Mouse (Mus musculus) left cerebral cortex, postnatal 10 days (tissue): ENCODE results near the gene Spock1. TPM values are rescaled to one million over a fixed set of nuclear protein-coding genes. Genes with fewer than 3 reads are reported as not detected.
"Not testable (repeated sequence)": the region's sequence is repeated elsewhere in the genome, so short reads cannot be mapped to it uniquely, and the experiment has no call there.

ENCODE experiments used
- DNase-seq, 2 experiments: peaks; one replicate each; pipeline ENCODE4 v3.0.0; 2021 to 2022; ENCODE audit warnings: low spot score in 2 of 2, mixed read lengths in 1 of 2; ENCODE audit errors: extremely low spot score in 1 of 2
- intact Hi-C: fragments of 180-260 bp; cut with DNase I; formaldehyde crosslinking; loops from one replicate; pipeline ENCODE4 v1.15.1; 2025
- total RNA-seq, 2 experiments: library from RNA; stranded (reverse); gene quantifications; 2 replicates each; pipeline ENCODE4 v1.2.3; 2021

The Spock1 gene
- total RNA-seq, 2 experiments from 2014 or later, result 276 to 302 TPM

DNA sequence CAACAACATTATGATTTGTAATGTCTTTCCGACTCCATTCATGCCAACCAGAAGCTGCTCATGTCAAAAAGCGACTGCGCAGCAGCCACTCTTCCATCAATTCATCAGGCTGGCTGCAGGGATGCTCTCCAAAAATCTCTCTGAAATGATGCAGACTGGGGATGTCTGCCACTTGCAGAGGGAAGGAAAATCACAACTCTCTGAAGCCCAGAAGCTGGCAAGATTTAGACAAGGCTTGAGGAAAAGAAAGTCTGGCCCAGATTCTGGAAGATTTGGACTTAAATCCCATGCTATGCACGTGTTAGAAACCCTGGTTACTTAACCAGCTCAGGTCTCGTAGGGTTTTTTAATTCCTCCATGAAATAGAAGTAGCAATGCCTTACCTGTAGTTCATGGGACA, 269.3 kb downstream of the Spock1 start:
- peak in 1 of 2 experiments; percentile 58 for DNase-seq
- intact Hi-C loops, result no loop called here

GRCm38 (mm10) chr13:57637606-57638132, 270.5 kb downstream of the Spock1 start:
- no peak for DNase-seq
- intact Hi-C loops, result no loop called here

GRCm38 (mm10) chr13:57637080-57637572, 271.0 kb downstream of the Spock1 start:
- intact Hi-C loops, result no loop called here
- no peak for DNase-seq

DNA sequence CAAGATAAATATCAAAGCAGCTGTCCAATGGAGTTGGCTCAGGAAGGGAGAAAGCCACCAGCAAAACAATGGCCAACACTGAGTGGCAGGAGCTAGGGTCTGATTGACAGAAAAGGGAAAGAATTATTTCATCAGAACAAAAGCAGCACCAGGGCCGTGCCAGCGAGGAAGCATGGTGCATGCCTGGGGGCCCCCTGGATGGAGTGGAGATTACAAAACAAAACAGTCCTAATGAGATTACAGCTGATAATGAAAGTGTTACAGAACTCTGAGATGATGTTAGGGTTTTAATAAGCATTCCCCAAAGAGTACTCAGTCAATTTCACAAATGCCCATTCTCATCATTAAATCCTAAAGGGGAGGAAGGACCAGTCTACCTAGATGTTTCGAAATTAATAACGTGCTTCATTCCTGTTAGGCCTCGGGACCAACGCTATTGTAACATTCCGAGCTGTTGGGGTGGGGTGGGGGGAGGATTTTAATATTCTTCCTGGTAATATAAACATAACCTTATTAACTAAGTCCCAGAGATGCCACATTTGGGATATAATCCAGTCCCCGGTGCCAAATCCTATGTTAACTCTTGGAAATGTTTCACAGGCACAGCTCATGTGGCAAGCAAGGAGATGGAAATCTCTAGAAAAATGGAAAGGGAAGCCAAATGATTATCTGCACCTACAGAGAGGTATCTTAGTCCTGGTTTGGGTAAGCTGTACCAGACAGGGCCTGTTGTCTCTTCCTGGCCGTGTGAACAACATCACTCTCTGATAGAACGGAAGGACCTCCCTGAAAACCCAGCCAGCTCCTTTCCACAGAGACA, 271.7 kb downstream of the Spock1 start:
- intact Hi-C loops, result no loop called here
- no peak for DNase-seq

GRCm38 (mm10) chr13:57630532-57630931, 277.6 kb downstream of the Spock1 start:
- intact Hi-C loops, result no loop called here
- DNase-seq, result no peak

- intact Hi-C loops, result no loop called here
- no peak for DNase-seq
Observed at GRCm38 (mm10) chr13:57628218-57628617, 279.9 kb downstream of the Spock1 start.

- no peak for DNase-seq
Observed at GRCm38 (mm10) chr13:57626434-57626833, 281.7 kb downstream of the Spock1 start.

DNA sequence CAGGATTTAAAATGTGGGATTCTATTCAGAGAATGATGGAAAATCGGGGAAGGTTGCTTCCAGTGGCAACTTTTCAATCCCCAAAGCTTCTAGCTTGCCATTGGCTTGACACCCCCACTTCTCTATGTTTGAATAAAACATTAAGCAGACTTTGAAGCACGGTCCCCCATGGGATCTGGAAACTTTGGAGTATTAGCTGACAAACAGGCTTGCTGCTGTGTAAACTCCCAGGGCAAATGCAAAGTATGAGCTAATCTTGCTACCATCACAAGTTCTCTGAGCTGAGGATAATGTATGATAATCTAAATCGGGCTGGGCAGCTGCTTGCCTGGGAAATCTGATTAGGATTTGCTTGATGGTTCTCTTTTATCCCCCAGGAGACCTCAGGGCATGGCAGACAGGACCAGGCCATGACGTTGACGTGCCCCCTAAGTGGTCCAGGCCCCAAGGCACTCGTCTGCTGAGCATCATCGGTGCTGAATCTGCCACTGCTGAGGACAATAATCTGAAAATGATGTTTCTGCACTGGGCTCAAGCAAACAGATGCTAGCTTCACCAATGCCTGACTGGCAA, 284.1 kb downstream of the Spock1 start:
- no peak for DNase-seq
- intact Hi-C loops, result no loop called here

More at GRCm38 (mm10) chr13:57626434-57626833, 281.7 kb downstream of the Spock1 start:
- intact Hi-C loops, result no loop called here

GRCm38 (mm10) chr13:57619079-57619768, 288.9 kb downstream of the Spock1 start:
- intact Hi-C loops, result no loop called here
- DNase-seq, result peak in 1 of 2 experiments; percentile 72

DNA sequence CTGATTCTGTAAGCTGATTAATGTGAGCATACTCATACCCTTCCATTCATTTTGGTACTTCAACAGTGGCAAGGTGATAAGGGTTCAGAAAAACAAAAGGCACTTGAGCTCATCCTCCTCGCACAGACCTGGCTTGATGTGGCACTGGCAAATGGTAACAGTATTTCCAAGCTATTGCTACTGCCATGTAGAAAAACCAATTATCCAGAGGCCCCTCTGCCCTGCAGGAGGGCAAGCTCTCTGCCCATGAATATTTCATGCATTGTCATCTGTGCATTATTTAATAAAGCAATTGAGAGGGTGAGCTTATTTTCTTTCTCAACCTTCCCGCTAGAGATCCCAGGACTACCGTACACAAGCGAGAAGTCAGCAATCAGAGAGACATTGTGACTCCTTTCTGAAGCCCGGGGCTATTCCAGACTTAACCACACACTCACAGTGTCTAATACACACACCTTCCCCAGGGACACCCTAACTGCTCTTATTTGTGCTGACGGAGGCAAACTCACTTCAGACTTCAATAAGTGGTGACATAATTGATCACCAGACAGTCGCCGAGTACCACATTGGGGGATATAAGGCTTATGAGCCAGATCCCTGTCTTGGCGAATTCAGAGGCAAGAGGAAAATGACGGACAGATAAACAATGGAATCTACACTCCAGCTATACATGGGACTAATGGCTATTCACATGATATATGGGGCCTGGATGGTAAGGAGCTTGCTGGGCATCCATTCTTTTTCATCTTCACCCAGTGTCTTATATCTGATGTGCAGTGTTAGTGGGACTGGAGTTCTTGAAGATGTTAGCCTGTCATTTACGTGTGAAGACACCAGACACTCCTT, 296.6 kb downstream of the Spock1 start:
- intact Hi-C loops, result no loop called here
- no peak for DNase-seq

DNA sequence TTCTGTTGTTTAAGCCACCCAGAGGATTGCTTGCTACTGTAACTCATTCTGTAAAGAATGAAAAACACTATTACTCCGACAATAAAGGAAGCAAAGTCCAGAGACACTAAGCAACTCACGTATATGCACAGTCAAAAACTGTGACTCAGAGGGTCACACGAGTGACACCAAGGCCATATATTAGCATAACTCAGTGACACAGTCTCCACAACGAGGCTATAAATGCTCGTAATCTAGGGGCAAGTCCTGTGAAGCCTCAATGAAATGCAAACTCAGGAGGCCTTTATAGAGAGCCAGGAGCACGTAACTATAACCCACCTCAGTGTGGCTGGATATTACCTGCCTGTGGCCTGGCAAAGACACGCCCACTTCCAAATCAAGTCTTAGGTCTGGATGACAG, 298.2 kb downstream of the Spock1 start:
- intact Hi-C loops, result no loop called here
- DNase-seq, result no peak

DNA sequence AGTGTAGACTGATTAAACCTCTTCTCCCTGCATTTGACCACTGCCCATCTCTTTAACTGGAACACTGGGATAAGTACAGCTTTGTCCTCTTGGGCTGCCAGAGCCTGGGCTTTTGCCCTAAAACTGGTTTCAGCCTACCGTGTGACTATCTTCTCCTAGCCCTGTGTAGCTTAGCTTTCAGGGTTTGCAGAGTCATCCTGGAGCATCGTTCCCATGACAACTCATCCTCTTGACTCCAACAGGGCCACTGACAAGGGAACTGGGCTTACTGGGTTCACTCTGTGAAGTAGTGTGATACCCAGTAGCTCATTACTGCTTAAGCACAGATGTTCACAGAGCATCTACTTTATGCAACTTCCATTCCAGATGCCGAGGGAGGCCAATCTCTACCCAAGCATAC, 303.7 kb downstream of the Spock1 start:
- intact Hi-C loops, result no loop called here
- no peak for DNase-seq

- no peak for DNase-seq
- intact Hi-C loops, result no loop called here
Observed at GRCm38 (mm10) chr13:57603226-57603625, 304.9 kb downstream of the Spock1 start.

DNA sequence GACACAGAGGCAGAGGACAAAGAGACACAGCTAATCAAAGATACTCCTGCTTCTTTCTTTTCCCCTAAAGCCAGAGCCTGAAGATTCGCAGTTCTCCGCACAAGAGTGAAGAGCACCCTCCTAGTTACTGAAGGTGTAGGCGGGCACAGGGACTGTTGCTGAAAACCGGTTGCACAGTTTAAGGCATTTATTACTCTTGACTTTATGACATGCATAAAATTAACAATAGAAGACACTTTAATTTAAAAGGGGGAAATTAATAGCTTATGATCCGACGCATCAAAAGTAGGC, 312.4 kb downstream of the Spock1 start:
- no peak for DNase-seq
- intact Hi-C loops, result no loop called here

GRCm38 (mm10) chr13:57595032-57595760, 312.9 kb downstream of the Spock1 start:
- intact Hi-C loops, result no loop called here
- peak; percentile 63 to 68 for DNase-seq

GRCm38 (mm10) chr13:57589338-57589914, 318.7 kb downstream of the Spock1 start:
- DNase-seq, intact Hi-C loops: not testable (repeated sequence)

DNA sequence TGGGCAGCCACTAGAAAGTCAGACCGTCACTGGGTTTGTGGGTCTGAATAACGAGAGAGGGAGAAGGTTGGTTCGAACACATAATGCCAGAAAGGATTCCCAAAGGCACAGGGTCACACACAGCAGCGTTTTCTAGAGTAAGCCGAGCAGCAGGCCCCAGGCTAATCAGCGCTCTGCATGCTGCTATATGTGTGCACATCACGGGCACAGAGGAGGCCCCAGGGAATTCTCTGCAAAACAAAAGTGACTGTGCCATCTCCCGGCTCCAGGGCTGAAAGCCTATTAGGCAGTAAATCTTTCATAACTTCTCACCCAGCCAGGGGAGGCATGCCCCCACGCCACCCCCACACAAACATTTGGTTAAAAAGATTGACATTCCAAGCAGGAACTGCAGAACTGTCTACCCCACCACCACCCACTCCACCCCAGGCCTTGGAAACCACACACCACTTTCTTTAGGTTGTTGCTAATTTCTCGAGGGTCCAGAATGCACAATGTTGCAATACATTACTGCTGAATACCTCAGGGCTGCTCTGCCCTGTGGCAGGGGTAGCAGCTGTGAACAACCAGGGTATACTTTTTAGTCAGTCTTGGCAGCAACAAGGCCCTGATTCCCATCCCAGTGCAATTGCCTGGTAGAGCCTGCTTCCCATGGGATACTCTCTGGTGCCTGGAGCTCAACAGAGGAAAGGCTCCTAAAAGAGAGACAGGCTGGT, 319.4 kb downstream of the Spock1 start:
- intact Hi-C loops, result no loop called here

More for the DNA sequence above, 319.4 kb downstream of the Spock1 start:
- no peak for DNase-seq
